Mouse (Mus musculus): ENCODE measurements around the gene Adra2c.

DNA sequence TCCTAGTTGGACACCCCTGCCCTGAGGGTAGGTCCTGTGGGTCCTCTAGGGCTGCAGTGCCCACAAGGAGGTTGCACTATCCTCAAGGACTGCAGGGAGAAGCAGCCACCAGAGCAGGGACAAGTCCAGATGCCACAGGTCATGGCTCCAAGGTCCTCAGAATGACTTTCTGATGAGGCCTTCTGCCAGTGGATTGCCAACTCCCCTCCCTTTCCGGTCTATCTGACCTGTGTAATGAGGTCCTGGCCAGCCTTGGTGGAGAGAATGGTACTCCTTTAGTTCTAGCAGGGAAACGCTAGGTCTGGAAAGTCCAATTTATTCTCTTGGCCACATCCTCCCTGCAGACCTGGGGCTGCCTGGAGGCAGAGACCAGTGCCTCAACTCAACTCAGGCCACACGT is at the start of gene Adra2c:
- TF ChIP-seq POLR2A (IDR thresholded peaks at IDR 0.05; ENCODE audit: insufficient read depth, low read depth, low read length), result no peak
- no peak for TF ChIP-seq CTCF (IDR thresholded peaks at IDR 0.05)
- TF ChIP-seq EP300 (IDR thresholded peaks at IDR 0.05; ENCODE audit: insufficient read depth, low read depth, low read length), result no peak

Data from heart, adult 2 months (tissue).